ENCODE assay signal across 8 mouse cellular contexts in genomic region chr17:12723986-12724766, GRCm38 (mm10). TPM values are rescaled to one million over a fixed set of nuclear protein-coding genes. Genes with fewer than 3 reads are reported as not detected.
A peak's percentile ranks its signal among the peaks of the same experiment; 100 is the strongest.
DNase-seq lines count a peak whose midpoint lies in the region; ATAC-seq lines count a peak whose summit lies in the region.

No protein-coding gene starts in this region.

- DNase-seq in embryonic facial prominence, embryonic 11.5 days (ENCODE audit: low spot score) = no peak
- no peak for DNase-seq in embryonic facial prominence, embryonic 10.5 days (ENCODE audit: low spot score)
- peak; percentile 94 for DNase-seq in fibroblast of lung, adult 2 months (ENCODE audit: low read depth)
- peak; percentile 62 for DNase-seq in lung, postnatal 10 days
- no peak for DNase-seq in left cerebral cortex, adult 8-10 months (ENCODE audit: low spot score in 2 of 2)
- DNase-seq in embryo, embryonic 11 days = no peak
- DNase-seq in layer of hippocampus, adult 9-10 months (ENCODE audit: low spot score) = no peak

- H3K36me3 ChIP-seq in embryonic facial prominence, embryonic 11.5 days (replicated peaks; ENCODE audit: control insufficient read depth, insufficient read depth, low read depth, low read length) = no peaks in the 10 kb centered on the region; the same call in 1 of the 2 replicates
- H3K36me3 ChIP-seq in embryonic facial prominence, embryonic 10.5 days (replicated peaks) = peaks cover 88% of the 10 kb centered on the region
- H3K36me3 ChIP-seq in intestine, embryonic 15.5 days = 0 out of 2 replicates have a peak, but pooled peaks cover 7% of the 10 kb centered on the region

- no peak overlapping the region for H3K4me2 ChIP-seq in embryonic facial prominence, embryonic 11.5 days (ENCODE audit: low read depth, low read length)
- H3K4me2 ChIP-seq in intestine, embryonic 15.5 days (replicated peaks) = no peak overlapping the region

- no peak for ATAC-seq in embryonic facial prominence, embryonic 11.5 days (replicated peaks; ENCODE audit: insufficient number of reproducible peaks, low FRiP score, low TSS enrichment, low read depth)
- ATAC-seq in intestine, embryonic 15.5 days = peak; percentile 87

- H3K9me3 ChIP-seq in embryonic facial prominence, embryonic 11.5 days (replicated peaks; ENCODE audit: control insufficient read depth, low read length) = no peaks in the 10 kb centered on the region
- no peaks in the 10 kb centered on the region for H3K9me3 ChIP-seq in embryonic facial prominence, embryonic 10.5 days
- H3K9me3 ChIP-seq in intestine, embryonic 15.5 days = no peaks in the 10 kb centered on the region

- no peaks in the 10 kb centered on the region for H3K27me3 ChIP-seq in embryonic facial prominence, embryonic 11.5 days (ENCODE audit: control insufficient read depth, insufficient read depth, low read length)
- no peaks in the 10 kb centered on the region for H3K27me3 ChIP-seq in embryonic facial prominence, embryonic 10.5 days (replicated peaks; ENCODE audit: low read depth, poor library complexity, severe bottlenecking)
- H3K27me3 ChIP-seq in intestine, embryonic 15.5 days (replicated peaks) = no peaks in the 10 kb centered on the region

- peak overlapping the region; percentile 72 for H3K27ac ChIP-seq in embryonic facial prominence, embryonic 11.5 days (replicated peaks; ENCODE audit: low read depth, low read length)
- no peak overlapping the region; the same call in 1 of the 2 replicates for H3K27ac ChIP-seq in embryonic facial prominence, embryonic 10.5 days (replicated peaks)
- peak overlapping the region; percentile 90 for H3K27ac ChIP-seq in intestine, embryonic 15.5 days

- no peaks in the 10 kb centered on the region for H3K4me1 ChIP-seq in embryonic facial prominence, embryonic 11.5 days (ENCODE audit: control insufficient read depth, insufficient read depth, low read length)
- H3K4me1 ChIP-seq in embryonic facial prominence, embryonic 10.5 days = peaks cover 43% of the 10 kb centered on the region
- peaks cover 45% of the 10 kb centered on the region for H3K4me1 ChIP-seq in intestine, embryonic 15.5 days (replicated peaks)

- WGBS in embryonic facial prominence, embryonic 11.5 days = 86% methylated on average over 5 of the region's 5 CpGs
- WGBS in embryonic facial prominence, embryonic 10.5 days = 90% methylated on average over 5 of the region's 5 CpGs
- WGBS in intestine, embryonic 15.5 days = 50% methylated on average over 5 of the region's 5 CpGs

- no peak overlapping the region for H3K9ac ChIP-seq in embryonic facial prominence, embryonic 11.5 days (replicated peaks; ENCODE audit: low read length)
- no peak overlapping the region for H3K9ac ChIP-seq in intestine, embryonic 15.5 days

- H3K4me3 ChIP-seq in embryonic facial prominence, embryonic 11.5 days (ENCODE audit: low read depth, low read length) = no peak overlapping the region
- H3K4me3 ChIP-seq in embryonic facial prominence, embryonic 10.5 days = no peak overlapping the region
- no peak overlapping the region for H3K4me3 ChIP-seq in intestine, embryonic 15.5 days (replicated peaks)

RNA-seq across cellular contexts. Expression of gene Igf2r, which starts 45.3 kb away (rescaled TPM):
- 19.4 and 19.6 TPM in 2 replicates for polyA plus RNA-seq in embryonic facial prominence, embryonic 11.5 days (2014; fragmentation: Nextera tagmentation; extraction: Ambion mirVana)
- polyA plus RNA-seq in embryonic facial prominence, embryonic 10.5 days (2016; fragmentation: Nextera tagmentation; extraction: Ambion mirVana) = 25.9 and 27.2 TPM in 2 replicates
- polyA plus RNA-seq in intestine, embryonic 15.5 days (2015; fragmentation: Nextera tagmentation; extraction: Ambion mirVana) = 37.5 and 38.9 TPM in 2 replicates
- 10 to 100 TPM; 26.6 to 27.7 (median 27.2) TPM for total RNA-seq in left cerebral cortex, adult 8-10 months (2022)

RNA-seq across cellular contexts. Expression of gene Slc22a1, which starts 48.5 kb away (rescaled TPM):
- not detected in 2 replicates for polyA plus RNA-seq in embryonic facial prominence, embryonic 11.5 days (2014; fragmentation: Nextera tagmentation; extraction: Ambion mirVana)
- polyA plus RNA-seq in embryonic facial prominence, embryonic 10.5 days (2016; fragmentation: Nextera tagmentation; extraction: Ambion mirVana) = not detected in 2 replicates
- polyA plus RNA-seq in intestine, embryonic 15.5 days (2015; fragmentation: Nextera tagmentation; extraction: Ambion mirVana) = 0.40 and 0.51 TPM in 2 replicates
- 1 to 10 TPM in 1 of 4 experiments, under 1 TPM in 2, not detected in 1; 0.97 to 2.4 (median 0.98) TPM for total RNA-seq in left cerebral cortex, adult 8-10 months (2022)

Comparison
In these comparisons a context has a peak if more than half of its experiments do, and no peak if none do; other contexts are left out.
1. DNase-seq: peak in fibroblast of lung, adult 2 months (single experiment) and lung, postnatal 10 days (single experiment); none in embryonic facial prominence, embryonic 11.5 days (single experiment), embryonic facial prominence, embryonic 10.5 days (single experiment), left cerebral cortex, adult 8-10 months (0 of 2), embryo, embryonic 11 days (single experiment) and layer of hippocampus, adult 9-10 months (single experiment).